8 mouse cellular contexts compared by ENCODE assay signal in genomic region chr1:82287052-82287775, GRCm38 (mm10). TPM values are rescaled to one million over a fixed set of nuclear protein-coding genes. Genes with fewer than 3 reads are reported as not detected.
DNase-seq lines count a peak whose midpoint lies in the region; ATAC-seq and TF ChIP-seq lines count a peak whose summit lies in the region.

No protein-coding gene starts in this region.

- H3K4me3 ChIP-seq in ES-Bruce4 (ENCODE audit: low read depth, low read length): 0 out of 2 replicates have a peak overlapping the region, but pooled peaks have one; percentile 10
- H3K4me3 ChIP-seq in embryonic fibroblast, embryonic 13.5 days (ENCODE audit: insufficient read depth, low read length): peak overlapping the region; percentile 70
- H3K4me3 ChIP-seq in limb, embryonic 13.5 days: peak overlapping the region; percentile 75
- H3K4me3 ChIP-seq in neural tube, embryonic 15.5 days (replicated peaks): peak overlapping the region; percentile 70

- intact Hi-C loops in heart, postnatal 25 days (cut with DNase I): loop anchor here (2.0 to 10.0 kb wide), 4 partner anchors 86 to 600 kb away; no protein-coding TSS in a partner anchor
- intact Hi-C loops in heart, postnatal 14 days (cut with DNase I): loop anchor here (5.0 to 10.0 kb wide), 5 partner anchors 40 to 590 kb away; no protein-coding TSS in a partner anchor

- no peaks in the 10 kb centered on the region for H3K9me3 ChIP-seq in ES-Bruce4 (replicated peaks; ENCODE audit: control insufficient read depth, insufficient read depth, low read length, poor library complexity, severe bottlenecking)
- peaks cover 5% of the 10 kb centered on the region; the same call in 1 of the 2 replicates for H3K9me3 ChIP-seq in limb, embryonic 13.5 days
- no peaks in the 10 kb centered on the region for H3K9me3 ChIP-seq in neural tube, embryonic 15.5 days (replicated peaks)

- no peak for TF ChIP-seq EP300 in ES-Bruce4 (IDR thresholded peaks at IDR 0.05; ENCODE audit: insufficient read depth, low read depth, low read length)

- H3K27me3 ChIP-seq in ES-Bruce4 (ENCODE audit: control insufficient read depth, insufficient read depth, low read length, poor library complexity, severe bottlenecking): no peaks in the 10 kb centered on the region
- no peaks in the 10 kb centered on the region for H3K27me3 ChIP-seq in limb, embryonic 13.5 days
- H3K27me3 ChIP-seq in neural tube, embryonic 15.5 days (replicated peaks): no peaks in the 10 kb centered on the region

- H3K9ac ChIP-seq in ES-Bruce4 (ENCODE audit: low read depth, poor library complexity, severe bottlenecking): no peak overlapping the region
- H3K9ac ChIP-seq in limb, embryonic 13.5 days: peak overlapping the region; percentile 61
- H3K9ac ChIP-seq in neural tube, embryonic 15.5 days (replicated peaks): peak overlapping the region; percentile 48

- no peaks in the 10 kb centered on the region for H3K36me3 ChIP-seq in ES-Bruce4 (ENCODE audit: control insufficient read depth, insufficient read depth, low read length, poor library complexity, severe bottlenecking)
- peaks cover 26% of the 10 kb centered on the region for H3K36me3 ChIP-seq in limb, embryonic 13.5 days
- peaks cover 6% of the 10 kb centered on the region; the same call in 1 of the 2 replicates for H3K36me3 ChIP-seq in neural tube, embryonic 15.5 days

- no peak overlapping the region for H3K27ac ChIP-seq in ES-Bruce4 (ENCODE audit: insufficient read depth, low read length)
- H3K27ac ChIP-seq in embryonic fibroblast, embryonic 13.5 days (ENCODE audit: insufficient read depth, low read length): 0 out of 2 replicates have a peak overlapping the region, but pooled peaks have one; percentile 1
- H3K27ac ChIP-seq in limb, embryonic 13.5 days: peak overlapping the region; percentile 52; the same call in 1 of the 2 replicates
- H3K27ac ChIP-seq in neural tube, embryonic 15.5 days (replicated peaks): peak overlapping the region; percentile 65; the same call in 1 of the 2 replicates

- no peak for ATAC-seq in limb, embryonic 13.5 days (ENCODE audit: low FRiP score, low read depth)
- ATAC-seq in neural tube, embryonic 15.5 days (ENCODE audit: low FRiP score): no peak

- peak overlapping the region; percentile 92 for H3K4me2 ChIP-seq in limb, embryonic 13.5 days (replicated peaks)
- peak overlapping the region; percentile 86 for H3K4me2 ChIP-seq in neural tube, embryonic 15.5 days

- no peak for TF ChIP-seq CTCF in ES-Bruce4 (IDR thresholded peaks at IDR 0.05; ENCODE audit: low read depth, low read length)
- no peak for TF ChIP-seq CTCF in embryonic fibroblast, embryonic 13.5 days (IDR thresholded peaks at IDR 0.05; ENCODE audit: borderline replicate concordance, insufficient read depth, low read length)

- no peak for TF ChIP-seq POLR2A in ES-Bruce4 (IDR thresholded peaks at IDR 0.05; ENCODE audit: insufficient read depth, low read length)
- TF ChIP-seq POLR2A in embryonic fibroblast, embryonic 13.5 days (IDR thresholded peaks at IDR 0.05; ENCODE audit: low read depth, low read length): peak; percentile 39; the same call in 1 of the 2 replicates

- peaks cover 1% of the 10 kb centered on the region for H3K4me1 ChIP-seq in ES-Bruce4 (ENCODE audit: control insufficient read depth, insufficient read depth, low read length)
- H3K4me1 ChIP-seq in embryonic fibroblast, embryonic 13.5 days (ENCODE audit: control insufficient read depth, insufficient read depth, low read length): peaks cover 1% of the 10 kb centered on the region; the same call in 1 of the 2 replicates
- peaks cover 50% of the 10 kb centered on the region for H3K4me1 ChIP-seq in limb, embryonic 13.5 days
- peaks cover 60% of the 10 kb centered on the region for H3K4me1 ChIP-seq in neural tube, embryonic 15.5 days

- WGBS in limb, embryonic 13.5 days: 71% methylated on average over 22 of the region's 22 CpGs
- WGBS in neural tube, embryonic 15.5 days: 51% methylated on average over 22 of the region's 22 CpGs

- DNase-seq in heart, adult 11 months: peak; percentile 93
- DNase-seq in heart, postnatal 25 days (ENCODE audit: low spot score): no peak
- DNase-seq in heart, postnatal 14 days: peak; percentile 31 to 36
- no peak for DNase-seq in embryo, embryonic 10.5 days (ENCODE audit: low spot score)

RNA-seq across cellular contexts. Expression of gene Irs1, which starts 4.0 kb away (rescaled TPM):
- 10 to 100 TPM; 44.3 to 49.7 TPM for total RNA-seq in heart, postnatal 25 days (2021)
- 15.3 and 15.8 TPM in 2 replicates for polyA plus RNA-seq in ES-Bruce4 (2011; ENCODE audit: insufficient read depth, insufficient read length, low read depth, missing spikeins)
- 27.5 and 41.2 TPM in 2 replicates for polyA plus RNA-seq in embryonic fibroblast, embryonic 13.5 days (2011; ENCODE audit: insufficient read length, low read depth, missing spikeins)
- 10 to 100 TPM; 37.5 to 38.0 TPM for total RNA-seq in heart, postnatal 14 days (2021)
- 10.7 and 11.8 TPM in 2 replicates for polyA plus RNA-seq in limb, embryonic 13.5 days (2015; fragmentation: Nextera tagmentation; extraction: Ambion mirVana)
- 7.5 and 8.1 TPM in 2 replicates for polyA plus RNA-seq in neural tube, embryonic 15.5 days (2015; fragmentation: Nextera tagmentation; extraction: Ambion mirVana)

RNA-seq across cellular contexts. Expression of gene Rhbdd1, which starts 29.0 kb away (rescaled TPM):
- total RNA-seq in heart, postnatal 25 days (2021): 10 to 100 TPM; 10.2 TPM
- 19.2 and 21.4 TPM in 2 replicates for polyA plus RNA-seq in ES-Bruce4 (2011; ENCODE audit: insufficient read depth, insufficient read length, low read depth, missing spikeins)
- 38.0 and 40.7 TPM in 2 replicates for polyA plus RNA-seq in embryonic fibroblast, embryonic 13.5 days (2011; ENCODE audit: insufficient read length, low read depth, missing spikeins)
- 10 to 100 TPM; 10.1 to 11.5 TPM for total RNA-seq in heart, postnatal 14 days (2021)
- 7.6 TPM in 2 replicates for polyA plus RNA-seq in limb, embryonic 13.5 days (2015; fragmentation: Nextera tagmentation; extraction: Ambion mirVana)
- 4.1 and 4.7 TPM in 2 replicates for polyA plus RNA-seq in neural tube, embryonic 15.5 days (2015; fragmentation: Nextera tagmentation; extraction: Ambion mirVana)

RNA-seq across cellular contexts. Expression of gene Gm9747, which starts 54.3 kb away (rescaled TPM):
- not detected for total RNA-seq in heart, postnatal 25 days (2021)
- polyA plus RNA-seq in ES-Bruce4 (2011; ENCODE audit: insufficient read depth, insufficient read length, low read depth, missing spikeins): not detected in 2 replicates
- polyA plus RNA-seq in embryonic fibroblast, embryonic 13.5 days (2011; ENCODE audit: insufficient read length, low read depth, missing spikeins): not detected in 2 replicates
- total RNA-seq in heart, postnatal 14 days (2021): not detected
- polyA plus RNA-seq in limb, embryonic 13.5 days (2015; fragmentation: Nextera tagmentation; extraction: Ambion mirVana): 32.1 and 34.9 TPM in 2 replicates
- polyA plus RNA-seq in neural tube, embryonic 15.5 days (2015; fragmentation: Nextera tagmentation; extraction: Ambion mirVana): 26.1 and 28.6 TPM in 2 replicates

Comparison
In these comparisons a context has a peak if more than half of its experiments do, and no peak if none do; other contexts are left out.
1. DNase-seq: peak in heart, adult 11 months (single experiment) and heart, postnatal 14 days (2 of 2); none in heart, postnatal 25 days (single experiment) and embryo, embryonic 10.5 days (single experiment).
2. H3K4me3 ChIP-seq: peak in every context shown above with its lines; median percentile 75 in limb, embryonic 13.5 days; 70 in embryonic fibroblast, embryonic 13.5 days; 70 in neural tube, embryonic 15.5 days; 10 in ES-Bruce4.
3. RNA of gene Gm9747, which starts 54.3 kb away (polyA plus RNA-seq): 32.1 to 34.9 TPM in limb, embryonic 13.5 days and 26.1 to 28.6 TPM in neural tube, embryonic 15.5 days; not detected in ES-Bruce4 and not detected in embryonic fibroblast, embryonic 13.5 days; every median in the first group is over 10 times any median in the second.